Mouse (Mus musculus) testis, adult 2 months (tissue): ENCODE measurements at regions not wholly inside any gene's neighbourhood (a gene's known extent, or its start where the extent isn't known, plus 50 kb on each side); places are given as distances from the start of the nearest gene placed in this dataset.

Experiments
- CTCF ChIP-seq: fragments of 200-500 bp; IDR thresholded peaks from 2 replicates; pipeline ENCODE4 v1.5.1; 2012; ENCODE audit warnings: low read depth, mild to moderate bottlenecking, inconsistent platforms, low read length, moderate library complexity; ENCODE audit not compliant: control insufficient read depth, insufficient read depth, insufficient replicate concordance
- POLR2A ChIP-seq: fragments of 200-500 bp; IDR thresholded peaks from 2 replicates; pipeline ENCODE4 v1.6.1; 2012; ENCODE audit warnings: low read depth, mild to moderate bottlenecking, inconsistent platforms, low read length, moderate library complexity; ENCODE audit not compliant: control insufficient read depth

DNA sequence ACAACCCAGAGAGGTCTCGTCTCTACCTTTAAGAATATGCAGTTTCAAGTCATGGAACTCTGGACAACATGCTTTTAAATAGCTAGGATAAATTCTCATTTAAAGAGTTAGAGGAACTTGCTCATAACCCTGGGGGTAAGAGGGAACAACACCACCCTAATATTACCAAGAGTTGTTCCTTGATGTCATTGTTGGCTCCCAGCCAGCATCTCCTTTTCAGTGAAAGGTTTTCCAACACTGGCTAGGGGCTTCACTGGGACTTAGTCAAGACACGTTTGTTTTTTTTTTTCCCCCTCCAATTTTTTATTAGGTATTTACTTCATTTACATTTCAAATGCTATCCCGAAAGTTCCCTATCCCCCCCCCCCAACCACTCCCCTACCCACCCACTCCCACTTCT lies 163.1 kb upstream of the Tnp1 start:
- TF ChIP-seq CTCF (no peak), POLR2A (no peak)
